Comparison of ENCODE assay signal across 12 mouse cellular contexts in the genomic region with DNA sequence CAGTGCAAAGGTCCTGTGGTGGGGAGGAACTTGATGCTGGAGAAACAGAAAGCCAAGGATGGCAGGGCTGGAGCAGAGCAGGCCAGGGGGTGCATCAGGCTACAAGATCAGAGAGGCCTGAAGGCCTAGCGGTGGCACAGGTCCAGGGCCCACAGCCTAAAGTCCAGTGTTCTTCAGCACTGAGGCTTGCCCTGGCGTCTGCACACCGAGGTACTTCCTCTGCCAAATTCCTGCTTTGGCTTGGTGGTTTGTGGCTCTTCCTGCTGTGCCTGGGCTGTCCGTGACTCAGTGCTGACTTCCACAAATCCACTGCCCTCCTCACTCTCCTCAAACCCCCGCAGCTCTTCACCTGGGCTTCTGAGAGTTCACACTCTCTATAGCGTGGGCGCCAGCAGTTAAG. TPM values are rescaled to one million over a fixed set of nuclear protein-coding genes. Genes with fewer than 3 reads are reported as not detected.
DNase-seq lines count a peak whose midpoint lies in the region; ATAC-seq and TF ChIP-seq lines count a peak whose summit lies in the region.
"Had no signal": no experiment of that assay in that cellular context is flagged by ENCODE, and none has a peak within 500 bp of the region (broad histone marks: within the 10 kb centered on the region; RNA-seq: fewer than 3 reads in every experiment).

No protein-coding gene starts in this region.

- H3K4me3 ChIP-seq in cerebellum, adult 2 months (replicated peaks; ENCODE audit: insufficient read depth, low read depth, low read length), result no peak overlapping the region
- H3K4me3 ChIP-seq in bone marrow macrophage, adult 2 months (ENCODE audit: insufficient read depth, low read length), result no peak overlapping the region
- no peak overlapping the region for H3K4me3 ChIP-seq in layer of hippocampus, adult 2 months
- H3K4me3 ChIP-seq: midbrain, embryonic 13.5 days; neural tube, embryonic 13.5 days had no signal

- TF ChIP-seq POLR2A in cerebellum, adult 2 months (IDR thresholded peaks at IDR 0.05; ENCODE audit: borderline replicate concordance, insufficient read depth, low read length), result no peak
- TF ChIP-seq POLR2A in bone marrow macrophage, adult 2 months (IDR thresholded peaks at IDR 0.05; ENCODE audit: borderline replicate concordance, low read depth, low read length), result no peak

- peaks cover 5% of the 10 kb centered on the region; the same call in 1 of the 2 replicates for H3K4me1 ChIP-seq in cerebellum, adult 2 months (ENCODE audit: control insufficient read depth, insufficient read depth, low read length)
- peaks cover 39% of the 10 kb centered on the region for H3K4me1 ChIP-seq in bone marrow macrophage, adult 2 months (ENCODE audit: control insufficient read depth, insufficient read depth, low read length)
- H3K4me1 ChIP-seq: midbrain, embryonic 13.5 days had no signal

- peak; percentile 17 to 45 for DNase-seq in cerebellum, adult 2 months
- peak; percentile 41 for DNase-seq in left cerebral cortex, postnatal 4 days
- no peak for DNase-seq in left cerebral cortex, adult 9 months (ENCODE audit: low spot score in 2 of 2)
- DNase-seq in layer of hippocampus, adult 2 months (ENCODE audit: low spot score in 2 of 2), result no peak
- no peak for DNase-seq in lung, adult 18-20 months
- DNase-seq: layer of hippocampus, adult 9-11 months had no signal

- H3K27ac ChIP-seq in cerebellum, adult 2 months (ENCODE audit: insufficient read depth, low read length), result no peak overlapping the region
- H3K27ac ChIP-seq in bone marrow macrophage, adult 2 months (ENCODE audit: insufficient read depth, low read depth, low read length), result peak overlapping the region; percentile 88
- no peak overlapping the region for H3K27ac ChIP-seq in layer of hippocampus, adult 2 months
- H3K27ac ChIP-seq: midbrain, embryonic 13.5 days; neural tube, embryonic 13.5 days had no signal

- no peaks in the 10 kb centered on the region for H3K27me3 ChIP-seq in cerebellum, adult 2 months (ENCODE audit: control insufficient read depth, insufficient read depth, low read length)
- H3K27me3 ChIP-seq: midbrain, embryonic 13.5 days; neural tube, embryonic 13.5 days had no signal

- ATAC-seq in cerebellum, adult (ENCODE audit: insufficient number of reproducible peaks, low FRiP score, low TSS enrichment), result no peak
- ATAC-seq in megakaryocyte, adult 5-6 weeks (ENCODE audit: poor library complexity, severe bottlenecking), result peak; percentile 62
- ATAC-seq: hindbrain, embryonic 16.5 days; midbrain, embryonic 13.5 days had no signal

- no peak for TF ChIP-seq CTCF in cerebellum, adult 2 months (IDR thresholded peaks at IDR 0.05; ENCODE audit: borderline replicate concordance, insufficient read depth, low read depth, low read length)
- no peak for TF ChIP-seq CTCF in bone marrow macrophage, adult 2 months (IDR thresholded peaks at IDR 0.05; ENCODE audit: low read depth, low read length)
- no peak for TF ChIP-seq CTCF in layer of hippocampus, adult 2 months (conservative IDR thresholded peaks at IDR 0.05)

- intact Hi-C loops in left cerebral cortex, postnatal 4 days (cut with DNase I), result no loop called here

- 33% methylated on average over 7 of the region's 7 CpGs for WGBS in cerebellum, adult 2 months

RNA-seq across cellular contexts. Expression of gene Prex1, which starts 30.8 kb away (rescaled TPM):
- polyA plus RNA-seq in cerebellum, adult 2 months (2012; rRNA removed), result 70.1 and 74.3 TPM in 2 replicates
- total RNA-seq in left cerebral cortex, postnatal 4 days (2021), result 10 to 100 TPM; 56.7 to 56.9 TPM
- polyA plus RNA-seq in bone marrow macrophage, adult 2 months (2012; ENCODE audit: insufficient read depth, insufficient read length, missing spikeins), result 162 and 191 TPM in 2 replicates
- total RNA-seq in megakaryocyte, adult 5-6 weeks (2015), result 75.3 and 85.4 TPM in 2 replicates
- 61.1 and 73.3 TPM in 2 replicates for total RNA-seq in megakaryocyte, adult 5-6 weeks (2017)
- 10 to 100 TPM; 69.9 to 71.3 TPM for total RNA-seq in layer of hippocampus, adult 2 months (2021)

RNA-seq across cellular contexts. Expression of gene Trp53rkb, which starts 47.9 kb away (rescaled TPM):
- 6.8 and 7.7 TPM in 2 replicates for polyA plus RNA-seq in cerebellum, adult 2 months (2012; rRNA removed)
- total RNA-seq in left cerebral cortex, postnatal 4 days (2021), result 10 to 100 TPM in 1 of 2 experiments, 1 to 10 TPM in 1; 7.7 to 12.1 TPM
- polyA plus RNA-seq in bone marrow macrophage, adult 2 months (2012; ENCODE audit: insufficient read depth, insufficient read length, missing spikeins), result 3.1 and 3.3 TPM in 2 replicates
- 2.1 and 4.5 TPM in 2 replicates for total RNA-seq in megakaryocyte, adult 5-6 weeks (2015)
- total RNA-seq in megakaryocyte, adult 5-6 weeks (2017), result 1.5 and 2.0 TPM in 2 replicates
- 1 to 10 TPM; 5.8 to 7.9 TPM for total RNA-seq in layer of hippocampus, adult 2 months (2021)

Comparison
In these comparisons a context has a peak if more than half of its experiments do, and no peak if none do; other contexts are left out.
1. DNase-seq: peak in cerebellum, adult 2 months (2 of 2) and left cerebral cortex, postnatal 4 days (single experiment); none in left cerebral cortex, adult 9 months (0 of 2), layer of hippocampus, adult 2 months (0 of 2) and lung, adult 18-20 months (0 of 2).